Mouse (Mus musculus) testis, postnatal 10 days (tissue): ENCODE data around the gene Stxbp2.
A peak's percentile ranks its signal among the peaks of the same experiment; 100 is the strongest.
"Not testable (repeated sequence)": the region's sequence is repeated elsewhere in the genome, so short reads cannot be mapped to it uniquely, and the experiment has no call there.

Experiments
- DNase-seq: peaks from one replicate; pipeline ENCODE4 v3.0.0; 2021; ENCODE audit warnings: low spot score

The Stxbp2 gene

GRCm38 (mm10) chr8:3630647-3631477 lies at the start of gene Stxbp2:
Gene Stxbp2 (plus strand): TSS chr8:3630955.
- DNase-seq, result peak; percentile 88

- not testable (repeated sequence) for DNase-seq
Observed at GRCm38 (mm10) chr8:3581961-3582360, 48.8 kb upstream of the Stxbp2 start.

DNA sequence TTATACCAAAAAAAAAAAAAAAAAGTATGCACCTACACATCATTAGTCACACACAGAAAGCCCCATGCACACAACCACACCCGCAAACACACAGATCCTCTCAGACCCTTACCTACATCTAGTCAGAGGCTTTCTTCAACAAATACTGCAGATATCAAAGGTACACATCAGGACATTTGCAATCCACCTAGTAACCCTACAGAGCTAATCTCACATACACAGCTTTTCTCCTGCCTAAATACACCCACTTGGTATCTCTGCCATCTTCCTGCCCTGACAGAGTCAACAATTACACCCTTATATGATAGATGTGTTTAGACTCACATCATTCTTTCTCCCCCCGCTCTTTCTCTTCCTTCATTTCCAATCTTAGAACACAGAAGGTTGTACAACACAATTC lies 44.3 kb upstream of the Stxbp2 start:
- no peak for DNase-seq

- DNase-seq, result no peak
Observed at GRCm38 (mm10) chr8:3586993-3587390, 43.8 kb upstream of the Stxbp2 start, which contains the start of gene Camsap3. Gene Camsap3 (plus strand): TSS chr8:3587293.

- DNase-seq, result peak; percentile 78
Observed at GRCm38 (mm10) chr8:3587391-3588257, 43.1 kb upstream of the Stxbp2 start.

- no peak for DNase-seq
Observed at GRCm38 (mm10) chr8:3588258-3588633, 42.5 kb upstream of the Stxbp2 start.

DNA sequence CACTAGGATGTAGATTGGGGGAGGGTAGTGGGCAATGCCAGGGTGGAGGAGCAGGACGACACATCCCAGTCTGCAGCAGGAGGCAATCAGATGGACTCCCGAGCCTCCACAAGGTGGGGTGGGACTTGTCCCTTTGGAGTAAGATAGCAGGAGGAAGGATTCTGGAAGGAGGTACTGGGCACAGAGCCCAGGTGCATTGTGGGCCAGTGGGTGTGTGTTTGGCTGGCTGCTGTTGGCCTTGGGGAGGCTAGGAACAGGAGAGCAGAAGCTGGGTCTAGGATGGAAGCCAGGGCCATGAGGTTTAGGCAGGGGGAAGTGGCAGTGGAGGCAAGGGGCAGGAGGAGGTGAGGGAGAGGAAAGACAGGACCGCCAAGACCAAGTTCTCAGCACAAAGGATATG lies 37.3 kb upstream of the Stxbp2 start:
- DNase-seq, result peak; percentile 79

- DNase-seq, result no peak
Observed at GRCm38 (mm10) chr8:3594466-3594865, 36.3 kb upstream of the Stxbp2 start.

GRCm38 (mm10) chr8:3598054-3598453 lies 32.7 kb upstream of the Stxbp2 start:
- no peak for DNase-seq

DNA sequence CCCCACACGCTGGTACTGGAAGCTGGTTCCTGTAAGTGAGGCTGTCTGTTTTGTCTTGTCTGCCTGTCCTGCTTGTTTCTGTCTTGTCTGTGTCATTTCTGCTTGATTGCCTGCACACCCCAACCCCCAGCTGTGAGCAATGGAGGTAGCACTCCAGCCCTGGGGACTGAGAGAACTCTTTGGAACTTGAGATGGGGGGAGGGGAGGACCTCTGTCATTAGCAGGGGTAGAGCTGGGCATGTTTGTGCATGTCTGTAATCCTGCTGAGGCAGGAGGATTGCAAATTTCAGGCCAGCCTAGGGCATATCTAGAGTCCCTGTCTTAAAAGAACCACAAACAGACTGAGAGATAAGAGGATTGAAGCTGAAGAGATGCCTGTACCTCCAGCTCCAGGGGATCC lies 31.5 kb upstream of the Stxbp2 start:
- DNase-seq, result no peak

DNA sequence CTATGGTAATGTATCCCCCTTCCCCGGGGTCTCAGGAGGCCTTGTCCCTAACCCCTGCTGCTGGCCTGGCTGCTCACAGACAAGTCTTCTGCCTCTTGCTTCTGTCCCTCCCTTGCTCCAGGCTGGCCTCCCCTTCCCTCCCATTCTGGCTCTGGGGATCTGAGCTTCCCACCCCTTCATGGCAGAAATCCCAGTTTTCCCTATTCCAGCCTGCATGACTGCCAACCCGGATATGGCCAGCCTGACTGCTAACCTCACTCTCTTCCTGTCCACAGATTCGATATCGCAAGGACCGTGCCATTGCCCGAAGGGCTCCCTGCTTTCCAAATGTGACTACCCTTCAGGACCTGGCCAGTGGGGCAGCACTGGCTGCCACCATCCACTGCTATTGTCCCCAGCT lies 30.4 kb upstream of the Stxbp2 start:
- DNase-seq, result no peak

DNA sequence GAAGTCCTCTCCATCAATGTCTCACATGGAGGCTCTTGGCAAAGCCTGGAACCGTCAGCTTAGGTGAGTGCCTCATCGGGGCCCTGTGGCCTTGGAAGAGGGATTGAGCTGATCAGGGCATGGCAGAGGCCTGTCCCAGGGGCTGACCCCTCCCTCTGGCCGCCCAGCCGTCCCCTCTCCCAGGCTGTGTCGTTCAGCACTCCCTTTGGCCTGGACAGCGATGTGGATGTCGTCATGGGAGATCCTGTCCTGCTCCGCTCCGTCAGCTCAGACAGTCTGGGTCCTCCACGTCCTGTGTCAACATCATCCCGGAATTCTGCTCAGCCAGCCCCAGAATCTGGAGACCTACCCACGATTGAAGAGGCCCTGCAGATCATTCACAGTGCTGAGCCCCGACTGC lies 27.3 kb upstream of the Stxbp2 start:
- no peak for DNase-seq

GRCm38 (mm10) chr8:3606593-3606992 lies 24.2 kb upstream of the Stxbp2 start:
- peak; percentile 67 for DNase-seq

GRCm38 (mm10) chr8:3607822-3608221 lies 22.9 kb upstream of the Stxbp2 start:
- DNase-seq, result peak; percentile 40

GRCm38 (mm10) chr8:3609046-3609815 lies 21.5 kb upstream of the Stxbp2 start:
- DNase-seq, result peak; percentile 72

GRCm38 (mm10) chr8:3609816-3610150 lies 21.0 kb upstream of the Stxbp2 start:
- peak; percentile 43 for DNase-seq

DNA sequence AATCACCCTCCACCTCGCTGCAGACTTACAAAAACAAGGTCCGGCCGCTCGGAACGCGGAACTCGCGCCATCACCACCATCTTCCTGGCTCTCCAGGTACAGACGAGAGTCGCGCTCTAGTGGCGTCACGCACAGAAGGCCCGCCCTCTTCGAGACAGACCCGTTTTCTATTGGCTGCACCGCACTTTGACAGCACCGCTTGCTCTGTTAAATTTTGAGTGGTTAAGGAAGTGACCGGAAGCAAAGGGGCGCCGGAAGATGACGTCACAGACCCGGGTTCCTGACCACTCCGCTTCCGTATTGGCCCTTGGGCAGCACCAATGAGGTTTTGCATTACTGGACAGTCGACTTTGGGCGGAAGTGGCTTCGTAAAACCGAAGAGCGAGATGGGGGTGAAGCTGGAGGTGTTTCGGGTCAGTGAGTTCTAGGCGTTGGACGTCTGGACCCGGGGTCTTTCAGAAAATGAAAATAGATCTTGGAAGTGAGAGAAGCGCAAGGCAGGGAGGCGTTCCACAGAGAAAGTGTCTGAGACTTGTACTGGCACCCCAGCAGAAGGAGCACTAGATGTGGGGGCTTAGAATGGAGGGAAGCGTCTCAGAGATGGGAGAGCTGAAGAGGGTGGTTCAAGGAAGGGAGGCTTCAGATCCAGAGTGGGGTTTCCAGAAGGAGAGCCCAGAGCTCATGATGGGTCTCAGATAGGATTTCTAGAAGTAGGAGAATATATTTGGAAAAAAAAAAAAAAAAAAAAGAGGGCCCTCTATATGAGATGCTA lies 9.4 kb upstream of the Stxbp2 start, which contains the start of the genes Xab2 and Pet100:
Gene Xab2, minus strand, starts transcription at position 118 of the 772 bp plus-strand sequence.
Gene Pet100, plus strand, starts transcription at position 350 of the 772 bp plus-strand sequence.
- peak; percentile 98 for DNase-seq

GRCm38 (mm10) chr8:3622119-3622518 lies 8.6 kb upstream of the Stxbp2 start:
- DNase-seq, result peak; percentile 36

GRCm38 (mm10) chr8:3625445-3625844 lies 5.3 kb upstream of the Stxbp2 start, which contains the start of gene Pcp2:
Gene Pcp2 (minus strand): TSS chr8:3625545.
- peak; percentile 29 for DNase-seq

DNA sequence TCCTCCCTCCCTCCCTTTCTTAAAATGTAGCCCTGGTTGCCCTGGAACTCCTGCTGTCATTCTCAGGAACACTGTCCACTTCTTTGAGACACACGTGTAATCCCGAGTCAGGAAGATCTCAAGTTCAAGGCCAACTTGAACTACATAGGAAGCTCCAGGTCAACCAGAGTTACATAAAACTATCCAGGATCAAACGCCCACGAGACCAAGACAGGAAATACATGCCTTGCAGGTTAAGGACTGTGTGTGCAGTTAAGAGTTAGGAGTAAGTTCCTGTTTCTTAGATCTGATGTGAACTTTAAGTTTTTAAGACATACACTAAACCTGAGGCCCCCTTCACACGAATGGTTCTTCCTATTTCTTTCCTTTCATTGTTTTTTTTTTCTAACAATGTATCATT lies 3.8 kb upstream of the Stxbp2 start:
- DNase-seq, result no peak

GRCm38 (mm10) chr8:3628014-3628413 lies 2.7 kb upstream of the Stxbp2 start:
- DNase-seq, result peak; percentile 51
